Mouse (Mus musculus) gastrocnemius, postnatal 4 days (tissue): Measurements from ENCODE around the gene Fam131a. TPM values are rescaled to one million over a fixed set of nuclear protein-coding genes. Genes with fewer than 3 reads are reported as not detected.
A peak's percentile ranks its signal among the peaks of the same experiment; 100 is the strongest.
"Not testable (repeated sequence)": the region's sequence is repeated elsewhere in the genome, so short reads cannot be mapped to it uniquely, and the experiment has no call there.

ENCODE experiments used
- DNase-seq, 2 experiments: peaks; one replicate each; pipeline ENCODE4 v3.0.0; 2021 to 2022; ENCODE audit warnings: low spot score in 2 of 2, mixed read lengths in 2 of 2
- long read RNA-seq, 2 experiments: library from polyadenylated mRNA; stranded (forward); transcript quantifications; one replicate each; pipeline ENCODE4 v2.0.0; 2021
- total RNA-seq, 2 experiments: library from RNA; stranded (reverse); gene quantifications; 2 replicates each; pipeline ENCODE4 v1.2.3; 2021

Gene Fam131a
- total RNA-seq: 10 to 100 TPM; 40.5 to 44.9 TPM
- long read RNA-seq, experiment 1, transcript Fam131a-201 (6 exons, 2,432 nt): major isoform, 42 of 63 reads
- long read RNA-seq, experiment 1, partial matches to known transcripts: 2 of 63 reads
- long read RNA-seq, experiment 1, other reads (novel, unspliced or antisense): 17 of 63 reads
- long read RNA-seq, experiment 2, transcript Fam131a-201 (6 exons, 2,432 nt): major isoform, 47 of 70 reads
- long read RNA-seq, experiment 2, partial matches to known transcripts: 3 of 70 reads
- long read RNA-seq, experiment 2, other reads (novel, unspliced or antisense): 18 of 70 reads

- peak; percentile 75 to 87 for DNase-seq
These were observed at the start of gene Fam131a for GRCm38 (mm10) chr16:20693111-20693701. Fam131a (plus strand) TSS chr16:20693241.

GRCm38 (mm10) chr16:20643911-20644310 lies 49.1 kb upstream of the Fam131a start:
- DNase-seq: no peak

- peak; percentile 96 to 98 for DNase-seq
These were observed 41.7 kb upstream of the Fam131a start, which contains the start of gene Psmd2 for GRCm38 (mm10) chr16:20651076-20651946. Psmd2 (plus strand) TSS chr16:20651652.

GRCm38 (mm10) chr16:20651947-20652310 lies 41.1 kb upstream of the Fam131a start:
- no peak for DNase-seq

GRCm38 (mm10) chr16:20653315-20653714 lies 39.7 kb upstream of the Fam131a start:
- DNase-seq: no peak

- DNase-seq: no peak
These were observed 35.4 kb upstream of the Fam131a start for GRCm38 (mm10) chr16:20657661-20658060.

GRCm38 (mm10) chr16:20668013-20668412 lies 25.0 kb upstream of the Fam131a start, which contains the start of gene Eif4g1:
Eif4g1 (plus strand) TSS chr16:20668313.
- DNase-seq: not testable (repeated sequence)

GRCm38 (mm10) chr16:20670291-20670690 lies 22.8 kb upstream of the Fam131a start:
- no peak for DNase-seq

GRCm38 (mm10) chr16:20671886-20672285 lies 21.2 kb upstream of the Fam131a start:
- no peak for DNase-seq

GRCm38 (mm10) chr16:20672500-20672902 lies 20.5 kb upstream of the Fam131a start:
- peak; percentile 95 to 97 for DNase-seq

- peak; percentile 65 to 70 for DNase-seq
These were observed 19.9 kb upstream of the Fam131a start for GRCm38 (mm10) chr16:20672965-20673705.

- DNase-seq: no peak
These were observed 19.2 kb upstream of the Fam131a start for GRCm38 (mm10) chr16:20673706-20674303.

- DNase-seq: no peak
These were observed 17.8 kb upstream of the Fam131a start for GRCm38 (mm10) chr16:20675213-20675612.

- DNase-seq: no peak
These were observed 16.3 kb upstream of the Fam131a start for GRCm38 (mm10) chr16:20676702-20677101.

GRCm38 (mm10) chr16:20677380-20677779 lies 15.7 kb upstream of the Fam131a start:
- DNase-seq: no peak

GRCm38 (mm10) chr16:20677974-20678675 lies 14.9 kb upstream of the Fam131a start:
- DNase-seq: peak; percentile 63 to 75

- no peak for DNase-seq
These were observed 2.3 kb upstream of the Fam131a start for GRCm38 (mm10) chr16:20690774-20691173.

- no peak for DNase-seq
These were observed 1.4 kb upstream of the Fam131a start for GRCm38 (mm10) chr16:20691617-20692016.

- no peak for DNase-seq
These were observed 638 bp upstream of the Fam131a start for GRCm38 (mm10) chr16:20692241-20692965.
